Mouse (Mus musculus) midbrain, embryonic 13.5 days (tissue): Measurements from ENCODE around the gene Prpf4b. TPM values are rescaled to one million over a fixed set of nuclear protein-coding genes. Genes with fewer than 3 reads are reported as not detected.

Experiments
- polyA plus RNA-seq: library from polyadenylated mRNA; unstranded; fragments of >200 nt; fragmentation: Nextera tagmentation; extraction: Ambion mirVana; gene quantifications from 2 replicates; pipeline ENCODE4 v1.2.1, GENCODE M21; 2015

Gene Prpf4b
- polyA plus RNA-seq, 1 experiment from 2014 or later, result 80.9 TPM

Other genes with a start within 250 kb of the Prpf4b start
- 7.8 and 8.3 TPM in 2 replicates for gene Pxdc1, start 221.8 kb upstream of the Prpf4b start, polyA plus RNA-seq
- gene Fam50b, start 140.5 kb upstream of the Prpf4b start, polyA plus RNA-seq, result not detected in 2 replicates
- 0.76 and 1.1 TPM in 2 replicates for gene Fam217a, start 49.0 kb downstream of the Prpf4b start, polyA plus RNA-seq
- not detected in 2 replicates for gene 4933417A18Rik, start 49.1 kb downstream of the Prpf4b start, polyA plus RNA-seq
- 0.31 and 0.47 TPM in 2 replicates for gene Eci3, start 88.5 kb downstream of the Prpf4b start, polyA plus RNA-seq
- 110 and 111 TPM in 2 replicates for gene Eci2, start 151.8 kb downstream of the Prpf4b start, polyA plus RNA-seq